Mouse (Mus musculus) WW6 (cell line): ENCODE data around the gene Slc44a4.
"Not testable (repeated sequence)": the region's sequence is repeated elsewhere in the genome, so short reads cannot be mapped to it uniquely, and the experiment has no call there.

Experiments used
- DNase-seq: peaks from one replicate; pipeline ENCODE4 v3.0.0-alpha.2; 2013; ENCODE audit warnings: low read depth, low spot score

Gene Slc44a4

GRCm38 (mm10) chr17:34943128-34943815, 29.0 kb downstream of the Slc44a4 start:
- DNase-seq: no peak

- DNase-seq: no peak
These were observed 30.1 kb downstream of the Slc44a4 start for GRCm38 (mm10) chr17:34944362-34944761.

- DNase-seq: no peak
These were observed 32.3 kb downstream of the Slc44a4 start for GRCm38 (mm10) chr17:34946486-34947140.

GRCm38 (mm10) chr17:34947606-34948005, 33.3 kb downstream of the Slc44a4 start:
- no peak for DNase-seq

- not testable (repeated sequence) for DNase-seq
These were observed 34.7 kb downstream of the Slc44a4 start for GRCm38 (mm10) chr17:34948721-34949552.

GRCm38 (mm10) chr17:34949553-34949969, 35.3 kb downstream of the Slc44a4 start:
- DNase-seq: no peak

GRCm38 (mm10) chr17:34950514-34951455, 36.5 kb downstream of the Slc44a4 start:
- no peak for DNase-seq

- no peak for DNase-seq
These were observed 37.5 kb downstream of the Slc44a4 start for GRCm38 (mm10) chr17:34951636-34952377.

- DNase-seq: no peak
These were observed 38.2 kb downstream of the Slc44a4 start for GRCm38 (mm10) chr17:34952378-34953040.

GRCm38 (mm10) chr17:34953258-34953657, 39.0 kb downstream of the Slc44a4 start:
- DNase-seq: no peak

GRCm38 (mm10) chr17:34953904-34954303, 39.6 kb downstream of the Slc44a4 start:
- no peak for DNase-seq

- DNase-seq: no peak
These were observed 40.6 kb downstream of the Slc44a4 start for GRCm38 (mm10) chr17:34954831-34955230.

- DNase-seq: no peak
These were observed 41.6 kb downstream of the Slc44a4 start for GRCm38 (mm10) chr17:34955884-34956283.

GRCm38 (mm10) chr17:34956340-34956739, 42.1 kb downstream of the Slc44a4 start:
- no peak for DNase-seq

GRCm38 (mm10) chr17:34957291-34957690, 43.0 kb downstream of the Slc44a4 start:
- not testable (repeated sequence) for DNase-seq

- not testable (repeated sequence) for DNase-seq
These were observed 43.7 kb downstream of the Slc44a4 start for GRCm38 (mm10) chr17:34957966-34958365.

GRCm38 (mm10) chr17:34958734-34959129, 44.5 kb downstream of the Slc44a4 start:
- DNase-seq: not testable (repeated sequence)

- not testable (repeated sequence) for DNase-seq
These were observed 45.0 kb downstream of the Slc44a4 start, which contains the start of gene Hspa1b for GRCm38 (mm10) chr17:34959130-34959778. Gene Hspa1b (minus strand): TSS chr17:34959238.

GRCm38 (mm10) chr17:34959881-34960515, 45.7 kb downstream of the Slc44a4 start:
- no peak for DNase-seq
